Mouse (Mus musculus): ENCODE measurements around the gene Slc30a7.

DNA sequence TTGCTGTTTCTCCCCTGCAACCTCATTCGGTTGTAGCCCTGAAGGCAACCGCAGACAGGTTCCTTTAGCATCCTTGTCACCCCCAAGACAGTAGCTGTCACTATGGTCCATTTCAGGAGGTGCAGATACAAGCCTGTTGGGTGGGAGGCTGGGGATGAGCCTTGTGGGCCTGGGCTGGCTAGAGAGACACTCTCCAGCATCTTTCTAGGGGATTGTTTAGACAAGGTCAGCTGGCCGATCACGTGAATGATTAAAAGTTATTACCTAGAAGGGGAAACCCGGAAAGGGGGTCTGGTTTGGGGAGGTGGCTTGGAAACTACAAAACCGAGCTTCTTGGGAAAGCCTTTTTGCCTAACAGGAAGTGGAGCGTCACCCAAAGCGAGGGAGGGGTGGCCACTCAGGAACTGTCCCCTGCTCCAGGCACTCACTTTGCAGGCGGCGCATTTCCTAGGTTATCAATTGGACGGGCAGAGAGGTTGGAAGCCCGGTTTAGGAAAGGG lies 785 bp upstream of the Slc30a7 start:
- TF ChIP-seq POLR2A (IDR thresholded peaks at IDR 0.05; ENCODE audit: borderline replicate concordance, insufficient read depth, low read length) (peak; percentile 55; the same call in 1 of the 2 replicates), CTCF (IDR thresholded peaks at IDR 0.05; ENCODE audit: borderline replicate concordance, insufficient read depth, low read depth, low read length) (no peak)
